Mouse (Mus musculus): Measurements from ENCODE around the gene Sh3rf3. TPM values are rescaled to one million over a fixed set of nuclear protein-coding genes. Genes with fewer than 3 reads are reported as not detected.

The Sh3rf3 gene
- total RNA-seq (2021): 10 to 100 TPM; 44.0 to 56.3 TPM

DNA sequence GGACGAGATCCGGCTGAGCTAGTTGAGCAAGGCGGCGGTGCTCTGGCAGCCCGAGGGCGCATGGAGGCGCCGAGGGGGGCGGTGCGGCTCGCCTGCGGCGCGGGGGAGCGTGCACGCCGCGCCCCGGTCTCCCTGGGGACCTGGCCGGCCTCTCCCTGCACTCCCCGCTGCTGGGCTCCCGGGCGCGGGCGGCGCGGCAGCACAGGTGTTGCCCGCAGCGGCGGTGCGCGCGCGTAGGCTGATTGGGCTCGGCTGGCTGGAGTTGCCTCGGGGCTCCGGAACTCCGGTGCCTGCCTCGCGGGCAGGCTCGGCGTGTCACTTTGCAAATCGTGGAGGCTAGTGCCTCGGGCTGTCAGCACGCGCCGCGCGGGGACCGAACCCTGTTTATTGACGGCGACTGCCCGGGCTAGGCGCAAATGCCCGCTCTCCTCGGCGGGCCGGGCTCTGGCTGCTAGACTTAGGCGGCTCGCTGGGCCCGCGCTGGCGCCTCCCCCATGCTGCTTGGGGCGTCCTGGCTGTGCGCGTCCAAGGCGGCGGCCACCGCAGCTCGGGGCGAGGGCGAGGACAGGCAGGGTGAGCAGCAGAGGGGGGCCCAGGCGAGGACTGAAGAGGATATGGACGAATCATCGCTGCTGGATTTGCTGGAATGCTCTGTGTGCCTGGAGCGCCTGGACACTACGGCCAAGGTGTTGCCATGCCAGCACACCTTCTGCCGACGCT, at the start of gene Sh3rf3:
Sh3rf3 (plus strand) TSS at position 279 of the 720 bp plus-strand sequence.
- DNase-seq (ENCODE audit: low spot score in 2 of 2): peak; percentile 55 to 70
- intact Hi-C loops (cut with DNase I): loop anchor here (5.0 to 10.0 kb wide), 5 partner anchors 69 to 479 kb away; no protein-coding TSS in a partner anchor

DNA sequence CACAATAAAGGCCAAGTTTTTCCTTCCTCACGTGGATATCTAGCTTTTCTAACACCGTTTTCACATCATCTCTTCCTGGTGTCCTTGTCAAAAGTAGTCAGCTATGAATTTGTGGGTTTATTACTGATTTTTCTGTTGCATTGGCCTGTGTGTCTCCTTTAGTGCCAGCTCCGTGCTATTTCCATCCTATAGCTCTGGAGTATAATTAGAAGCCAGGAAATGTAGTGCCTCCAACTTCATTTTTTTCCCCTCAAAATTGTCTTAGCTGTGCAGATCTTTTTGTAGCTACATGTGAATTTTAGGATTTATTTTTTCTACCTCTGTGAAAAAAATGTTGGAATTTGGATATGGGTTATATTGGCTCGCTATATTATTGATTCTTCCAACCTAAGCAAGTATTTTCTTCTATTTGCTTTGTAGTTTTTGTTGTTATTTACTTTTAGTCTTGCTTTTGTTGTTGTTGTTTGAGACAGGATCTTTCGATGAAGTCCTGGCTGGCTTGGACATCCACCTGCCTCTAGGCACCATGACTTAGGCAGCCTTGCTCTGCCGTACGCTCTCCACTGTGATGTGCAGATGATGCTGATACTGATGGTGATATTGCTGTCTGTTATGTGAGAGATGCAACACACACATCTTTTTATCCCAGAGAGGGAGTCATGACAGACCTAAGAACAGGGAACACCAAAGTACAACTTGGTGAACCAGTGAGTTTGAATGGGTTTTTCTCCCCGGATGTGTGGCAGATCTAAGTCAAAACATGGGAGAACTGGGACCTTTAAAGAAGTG, 24.5 kb upstream of the Sh3rf3 start:
- DNase-seq (ENCODE audit: low spot score in 2 of 2): no peak
- intact Hi-C loops (cut with DNase I): loop anchor here (10.0 kb wide), 1 partner anchor 114 kb away; the partner anchor contains the start of gene Edar

DNA sequence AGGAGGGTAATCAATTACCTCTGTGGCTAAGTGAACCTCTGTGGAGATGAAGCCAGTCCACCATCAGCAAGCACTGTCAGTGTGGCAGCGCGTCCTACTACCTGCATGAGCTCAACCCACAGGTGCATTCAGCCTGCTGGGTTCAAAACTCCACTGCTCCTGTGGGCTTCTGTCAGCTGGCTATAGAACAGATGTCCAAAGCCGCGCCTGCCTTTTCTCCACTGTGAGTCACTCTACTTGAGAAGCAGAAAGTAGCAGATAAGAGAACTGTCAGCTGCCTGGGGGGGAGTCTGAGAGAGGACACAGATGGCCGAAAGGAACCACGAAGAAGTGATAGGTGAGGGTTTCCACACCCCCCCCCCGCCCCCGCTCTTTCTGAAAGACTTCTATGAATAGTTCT, 15.6 kb upstream of the Sh3rf3 start:
- no peak for DNase-seq (ENCODE audit: low spot score in 2 of 2)
- intact Hi-C loops (cut with DNase I): no loop called here

DNA sequence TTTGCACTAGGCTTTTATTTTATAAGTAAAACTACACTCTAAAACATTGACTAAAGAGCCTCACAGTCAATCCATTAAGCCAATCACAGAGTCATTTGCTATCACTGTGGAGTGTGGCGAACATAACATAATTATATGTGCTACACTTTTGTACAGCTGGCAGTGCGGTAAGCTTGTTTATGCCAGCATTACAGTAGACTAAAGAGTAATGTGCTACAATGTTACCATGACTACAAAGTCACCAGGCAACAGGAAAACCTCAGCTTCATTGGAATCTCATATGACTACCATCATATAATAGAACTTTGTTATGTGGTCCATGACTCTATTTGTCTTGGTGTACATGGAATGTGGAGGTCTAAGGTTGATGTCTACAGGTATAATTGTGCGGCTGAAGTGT, 15.0 kb upstream of the Sh3rf3 start:
- DNase-seq (ENCODE audit: low spot score in 2 of 2): no peak

DNA sequence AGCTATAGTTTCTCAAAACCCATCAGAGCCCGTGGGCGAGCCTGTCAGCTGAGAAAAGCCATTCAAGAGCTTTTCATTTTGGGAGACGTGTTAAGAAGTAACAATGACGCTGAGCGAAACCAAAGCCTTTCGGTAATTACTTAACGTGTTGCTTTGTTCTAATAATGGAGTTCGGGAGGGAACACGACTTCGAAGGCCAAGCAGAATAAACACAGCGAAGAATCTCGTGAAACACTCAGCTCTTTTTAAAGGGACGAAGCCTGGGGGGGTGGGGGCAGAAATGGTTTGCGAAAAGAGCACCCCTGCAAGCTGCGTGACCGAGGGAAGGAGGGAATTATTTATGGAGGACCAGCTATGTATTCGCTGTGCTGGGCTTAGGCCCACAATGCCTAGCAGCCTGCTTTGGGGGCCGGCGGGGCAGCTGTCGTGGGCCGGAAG, 12.1 kb upstream of the Sh3rf3 start:
- peak; percentile 39 to 42 for DNase-seq (ENCODE audit: low spot score in 2 of 2)
- intact Hi-C loops (cut with DNase I): no loop called here

More for the DNA sequence above, 15.0 kb upstream of the Sh3rf3 start:
- intact Hi-C loops (cut with DNase I): no loop called here

DNA sequence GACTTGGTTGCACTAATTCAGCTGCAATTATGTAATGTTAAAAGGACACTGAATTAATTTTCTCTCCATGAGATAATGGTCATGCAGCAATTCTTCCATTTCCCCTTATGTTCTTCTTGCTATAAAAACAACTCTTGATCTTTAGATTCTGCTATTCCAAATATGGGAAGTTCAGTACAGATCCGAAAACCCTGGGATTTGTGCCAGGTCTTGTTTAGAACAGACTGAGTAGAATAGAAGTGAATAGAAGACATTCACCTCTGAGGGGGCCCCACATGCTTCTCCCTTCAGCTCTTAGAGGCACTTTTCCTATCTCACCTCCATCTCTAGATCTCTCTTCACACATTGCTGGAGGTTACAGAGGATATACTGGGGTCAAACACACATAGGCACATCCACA, 10.8 kb upstream of the Sh3rf3 start:
- no peak for DNase-seq (ENCODE audit: low spot score in 2 of 2)
- intact Hi-C loops (cut with DNase I): no loop called here

DNA sequence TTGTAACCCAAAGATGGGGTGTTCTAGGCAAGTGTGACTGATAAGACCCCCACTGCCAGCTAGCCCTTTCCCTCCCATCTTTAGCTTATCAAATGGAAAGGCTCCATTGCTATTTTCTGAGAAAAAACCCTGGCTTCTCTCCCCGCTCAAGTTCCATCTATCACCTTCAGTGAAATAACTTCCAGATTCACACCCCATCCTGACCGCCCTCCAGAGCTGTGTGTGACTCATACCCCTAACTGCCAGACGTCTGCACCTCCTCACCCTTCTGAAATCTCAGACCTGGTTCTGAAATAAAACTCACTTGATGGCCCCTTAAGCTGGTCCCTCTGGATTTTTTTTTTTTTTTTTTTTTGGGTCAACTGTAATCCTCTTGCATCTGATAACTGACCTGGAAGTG, 5.2 kb upstream of the Sh3rf3 start:
- intact Hi-C loops (cut with DNase I): no loop called here
- DNase-seq (ENCODE audit: low spot score in 2 of 2): no peak

- intact Hi-C loops (cut with DNase I): loop anchor here (5.0 to 10.0 kb wide), 5 partner anchors 72 to 482 kb away; no protein-coding TSS in a partner anchor
- no peak for DNase-seq (ENCODE audit: low spot score in 2 of 2)
These were observed 3.0 kb upstream of the Sh3rf3 start for GRCm38 (mm10) chr10:58810181-58810580.

DNA sequence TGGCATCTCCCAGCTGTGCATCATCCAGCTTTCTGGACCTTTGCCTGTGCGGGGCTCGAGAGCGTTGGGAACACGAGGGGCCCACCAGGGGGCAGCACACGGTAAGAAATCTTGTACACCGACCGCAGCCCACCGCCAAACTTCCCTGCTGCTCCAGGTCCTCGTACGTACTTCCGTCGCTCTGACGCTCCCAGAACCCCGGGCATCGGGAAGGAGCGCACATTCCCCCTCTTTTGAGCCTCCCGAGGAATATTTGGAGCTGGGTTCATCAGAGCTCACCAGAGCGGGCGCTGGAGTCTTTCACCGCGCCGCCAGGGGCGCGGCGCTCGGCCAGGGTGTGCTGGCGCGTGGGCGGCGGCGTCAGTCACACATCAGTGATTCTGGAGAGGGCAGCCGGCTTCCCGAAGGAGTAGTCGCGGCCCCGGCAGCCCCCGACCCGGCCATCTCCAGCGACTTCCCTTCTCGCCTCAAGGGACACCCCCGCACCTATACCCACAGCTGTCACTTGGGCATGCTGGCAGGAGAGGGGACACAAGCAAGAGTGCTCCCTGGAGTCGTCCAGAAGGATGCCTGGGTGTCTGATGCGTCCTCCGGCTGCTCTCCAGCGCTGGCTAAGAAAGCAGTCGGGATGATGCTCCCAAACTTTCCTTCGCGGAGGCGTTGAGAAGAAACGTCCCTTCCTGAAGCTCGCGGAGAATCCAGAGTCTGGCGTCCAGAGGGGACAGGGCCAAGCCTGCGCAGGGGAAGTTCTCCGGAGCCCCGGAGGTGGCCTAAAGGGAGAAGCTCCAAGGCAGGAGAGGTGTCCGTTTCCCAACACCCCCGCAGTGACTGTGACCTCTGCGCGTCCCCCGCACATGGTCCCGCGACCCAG, 714 bp upstream of the Sh3rf3 start:
- DNase-seq (ENCODE audit: low spot score in 2 of 2): peak; percentile 87 to 90
- intact Hi-C loops (cut with DNase I): loop anchor here (1.0 to 10.0 kb wide), 6 partner anchors 70 to 480 kb away; no protein-coding TSS in a partner anchor

GRCm38 (mm10) chr10:58813801-58814191, 637 bp downstream of the Sh3rf3 start:
- DNase-seq (ENCODE audit: low spot score in 2 of 2): peak; percentile 49 to 65
- intact Hi-C loops (cut with DNase I): loop anchor here (5.0 to 10.0 kb wide), 5 partner anchors 69 to 479 kb away; no protein-coding TSS in a partner anchor

- intact Hi-C loops (cut with DNase I): loop anchor here (5.0 to 10.0 kb wide), 5 partner anchors 68 to 478 kb away; no protein-coding TSS in a partner anchor
- DNase-seq (ENCODE audit: low spot score in 2 of 2): no peak
These were observed 1.3 kb downstream of the Sh3rf3 start for GRCm38 (mm10) chr10:58814486-58814885.

DNA sequence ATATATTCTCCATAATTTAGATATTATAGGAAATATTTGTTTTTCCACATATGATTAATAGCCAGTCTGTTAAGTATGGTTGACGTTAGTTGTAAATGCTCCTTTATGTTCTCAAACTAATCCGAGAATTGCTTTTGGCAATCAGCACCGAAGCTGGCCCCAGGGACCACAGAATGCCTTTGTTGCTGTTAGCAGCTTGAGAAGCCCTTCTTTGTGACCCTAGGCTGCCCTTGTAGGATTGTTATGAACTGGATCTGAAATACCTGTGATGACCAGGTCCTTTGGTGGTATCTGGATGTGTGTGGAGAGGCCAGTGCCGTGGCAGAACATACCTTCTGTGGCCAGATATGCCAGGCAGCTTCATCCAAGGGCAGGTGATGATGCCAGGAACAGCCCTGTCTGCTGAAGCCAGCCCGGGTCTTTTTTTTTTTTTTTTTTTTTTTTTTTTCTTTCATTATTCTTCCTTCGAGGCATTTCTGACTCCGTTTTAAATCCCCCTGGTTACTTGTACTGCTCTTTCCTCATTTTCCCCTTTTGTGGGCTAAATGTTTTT, 10.9 kb downstream of the Sh3rf3 start:
- intact Hi-C loops (cut with DNase I): no loop called here

DNA sequence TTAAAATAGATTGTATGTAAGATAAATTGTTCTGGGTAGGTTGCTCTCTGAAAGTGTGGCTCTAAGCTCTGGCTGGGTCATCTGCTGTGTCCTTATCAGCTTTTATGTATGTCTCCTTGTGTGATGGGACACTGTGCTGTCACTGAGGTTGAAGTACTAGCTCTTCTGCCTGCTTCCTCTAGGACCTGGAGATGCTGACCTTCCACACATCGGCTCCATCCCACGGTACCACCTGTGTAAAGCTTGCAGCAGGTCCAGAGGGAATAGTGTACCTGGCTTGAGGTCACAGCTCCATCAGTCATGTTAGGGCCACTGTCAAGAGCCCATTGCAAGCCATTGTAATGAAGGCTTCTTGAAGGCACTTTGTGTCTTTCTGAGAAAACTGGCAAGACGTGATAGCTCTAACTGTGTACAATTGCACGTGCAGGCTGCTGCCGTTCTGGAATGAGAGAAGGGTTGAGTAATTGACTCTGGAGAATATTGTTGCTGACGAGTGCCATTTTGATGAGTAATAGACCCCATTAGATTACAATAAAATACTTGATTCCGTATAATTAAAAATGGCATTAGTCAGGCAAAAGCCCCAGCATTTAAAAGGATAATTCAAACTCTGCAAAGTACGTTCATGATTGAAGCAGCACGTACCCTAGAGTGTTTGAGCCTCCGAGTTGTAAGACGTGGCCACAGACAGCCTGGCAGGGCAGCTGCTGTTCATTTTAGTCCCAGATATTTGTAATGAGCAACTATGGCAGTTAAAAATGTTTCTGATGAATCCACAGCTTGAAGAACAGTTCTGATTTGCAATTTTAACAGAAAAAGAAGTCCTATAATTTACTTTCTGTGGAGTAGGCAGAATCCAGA, 16.3 kb downstream of the Sh3rf3 start:
- no peak for DNase-seq (ENCODE audit: low spot score in 2 of 2)
- intact Hi-C loops (cut with DNase I): no loop called here

More for the DNA sequence above, 10.9 kb downstream of the Sh3rf3 start:
- no peak for DNase-seq (ENCODE audit: low spot score in 2 of 2)

GRCm38 (mm10) chr10:58833146-58833545, 20.0 kb downstream of the Sh3rf3 start:
- intact Hi-C loops (cut with DNase I): no loop called here
- no peak for DNase-seq (ENCODE audit: low spot score in 2 of 2)

GRCm38 (mm10) chr10:58833741-58834178, 20.6 kb downstream of the Sh3rf3 start:
- no peak for DNase-seq (ENCODE audit: low spot score in 2 of 2)
- intact Hi-C loops (cut with DNase I): no loop called here

- no peak for DNase-seq (ENCODE audit: low spot score in 2 of 2)
- intact Hi-C loops (cut with DNase I): no loop called here
These were observed 23.2 kb downstream of the Sh3rf3 start for GRCm38 (mm10) chr10:58836391-58836790.

DNA sequence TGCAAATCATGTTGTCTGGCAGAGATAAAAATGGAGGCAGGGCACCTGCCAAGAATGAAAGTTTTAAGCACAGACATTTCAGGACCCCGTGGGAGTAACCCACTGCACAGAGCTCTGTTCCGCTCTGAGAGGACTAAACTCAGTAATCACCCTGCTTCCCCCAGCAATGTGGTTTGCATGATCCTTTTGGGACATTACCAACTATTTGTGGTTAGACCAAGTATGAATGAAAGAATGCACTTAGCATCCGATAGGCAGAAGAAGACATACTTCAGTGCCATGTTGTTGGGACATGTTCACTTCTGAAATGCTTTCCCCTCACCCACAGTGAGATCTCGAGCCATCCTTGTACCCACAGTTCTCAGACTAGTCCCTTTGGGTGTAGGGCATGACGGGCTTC, 24.3 kb downstream of the Sh3rf3 start:
- intact Hi-C loops (cut with DNase I): no loop called here
- DNase-seq (ENCODE audit: low spot score in 2 of 2): no peak

DNA sequence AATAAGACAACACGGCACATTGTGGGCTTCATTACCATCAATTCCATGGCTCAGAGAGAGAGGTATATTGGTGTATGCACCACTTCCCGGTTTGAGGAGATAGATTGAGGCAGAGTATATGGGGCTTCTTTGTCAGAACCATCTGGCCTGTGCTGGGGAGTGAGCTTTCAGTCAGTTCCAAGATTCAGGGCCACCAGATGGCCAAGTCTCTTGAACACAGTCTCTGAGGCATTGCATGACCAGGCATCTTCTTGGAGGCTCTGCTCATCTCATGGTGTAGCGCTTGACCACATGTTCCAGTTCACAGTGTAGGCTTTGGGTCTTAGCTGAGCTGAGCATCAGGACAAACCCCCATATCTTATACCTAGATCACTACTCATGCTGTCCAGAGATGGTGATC, 28.8 kb downstream of the Sh3rf3 start:
- DNase-seq (ENCODE audit: low spot score in 2 of 2): no peak
- intact Hi-C loops (cut with DNase I): no loop called here
